Mouse (Mus musculus) midbrain, embryonic 10.5 days (tissue): ENCODE results near the gene Ss18l2. TPM values are rescaled to one million over a fixed set of nuclear protein-coding genes. Genes with fewer than 3 reads are reported as not detected.

ENCODE experiments used
- DNase-seq: peaks from one replicate; pipeline ENCODE4 v3.0.0-alpha.2; 2017; ENCODE audit warnings: low spot score
- H3K27ac ChIP-seq: fragments of 300-500 bp; sonication (generic); replicated peaks from 2 replicates; pipeline ENCODE4 v1.5.1; 2016; ENCODE audit warnings: mild to moderate bottlenecking
- H3K27me3 ChIP-seq: fragments of 300-500 bp; sonication (generic); 2 replicates; pipeline ENCODE4 v1.6.1; 2016; ENCODE audit warnings: low read depth, mild to moderate bottlenecking; ENCODE audit not compliant: poor library complexity, severe bottlenecking
- H3K36me3 ChIP-seq: fragments of 300-500 bp; sonication (generic); 2 replicates; pipeline ENCODE4 v1.6.1; 2016; ENCODE audit warnings: mild to moderate bottlenecking, moderate library complexity
- H3K4me1 ChIP-seq: fragments of 300-500 bp; sonication (generic); 2 replicates; pipeline ENCODE4 v1.6.1; 2016
- H3K4me3 ChIP-seq: fragments of 300-500 bp; sonication (generic); 2 replicates; pipeline ENCODE4 v1.5.1; 2016; ENCODE audit warnings: mild to moderate bottlenecking, moderate library complexity
- H3K9me3 ChIP-seq: fragments of 300-500 bp; sonication (generic); replicated peaks from 2 replicates; pipeline ENCODE4 v1.6.1; 2016; ENCODE audit warnings: mild to moderate bottlenecking
- WGBS: fragments of 180-500 bp; shearing (Covaris S2); methylation state at CpG from one replicate; pipeline ENCODE4 v1.1.7; 2016; 5-methylcytosine and 5-hydroxymethylcytosine counted together
- polyA plus RNA-seq: library from polyadenylated mRNA; unstranded; fragments of >200 nt; fragmentation: Nextera tagmentation; extraction: Ambion mirVana; gene quantifications from 2 replicates; pipeline ENCODE4 v1.2.1, GENCODE M21; 2016

Ss18l2 gene
- polyA plus RNA-seq, 1 experiment from 2014 or later: 91.8 TPM

GRCm38 (mm10) chr9:121752774-121753173 lies 42.6 kb downstream of the Ss18l2 start:
- H3K27ac ChIP-seq: no peak overlapping the region
- H3K4me3 ChIP-seq: no peak overlapping the region
- 98% methylated on average over 9 of the region's 9 CpGs for WGBS
- peaks cover 3% of the 10 kb centered on the region for H3K4me1 ChIP-seq
- DNase-seq: no peak
- H3K9me3 ChIP-seq: no peaks in the 10 kb centered on the region
- peaks cover 93% of the 10 kb centered on the region for H3K36me3 ChIP-seq
- H3K27me3 ChIP-seq: no peaks in the 10 kb centered on the region

DNA sequence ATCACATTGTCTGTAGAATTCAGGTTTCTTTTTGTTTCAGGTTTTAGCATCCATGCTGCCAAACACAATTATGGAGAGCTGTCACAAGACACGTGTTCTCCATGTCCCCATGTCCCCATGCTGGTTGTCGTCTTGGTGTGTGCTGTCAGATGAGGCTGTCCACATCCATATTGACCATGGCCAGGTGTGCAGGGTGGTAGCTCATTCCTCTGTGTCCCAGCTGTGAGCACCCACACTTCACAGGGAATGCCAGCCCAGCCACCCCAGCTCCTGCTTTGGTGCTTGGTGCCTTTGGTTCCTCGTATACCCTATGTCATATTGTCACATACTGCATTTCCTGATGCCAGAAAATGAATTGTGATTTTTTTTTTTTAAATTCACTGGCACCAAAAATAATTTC lies 44.5 kb downstream of the Ss18l2 start:
- DNase-seq: no peak
- WGBS: 91% methylated on average over 3 of the region's 3 CpGs
- no peaks in the 10 kb centered on the region for H3K27me3 ChIP-seq
- H3K27ac ChIP-seq: no peak overlapping the region
- H3K36me3 ChIP-seq: peaks cover 74% of the 10 kb centered on the region
- peaks cover 22% of the 10 kb centered on the region for H3K4me1 ChIP-seq
- no peak overlapping the region for H3K4me3 ChIP-seq
- H3K9me3 ChIP-seq: no peaks in the 10 kb centered on the region

GRCm38 (mm10) chr9:121756785-121757184 lies 46.7 kb downstream of the Ss18l2 start:
- Histone ChIP-seq H3K27ac (no peak overlapping the region), H3K36me3 (peaks cover 53% of the 10 kb centered on the region), H3K4me3 (no peak overlapping the region), H3K4me1 (peaks cover 39% of the 10 kb centered on the region), H3K27me3 (no peaks in the 10 kb centered on the region), H3K9me3 (no peaks in the 10 kb centered on the region)
- DNase-seq: no peak
- 91% methylated on average over 3 of the region's 3 CpGs for WGBS

DNA sequence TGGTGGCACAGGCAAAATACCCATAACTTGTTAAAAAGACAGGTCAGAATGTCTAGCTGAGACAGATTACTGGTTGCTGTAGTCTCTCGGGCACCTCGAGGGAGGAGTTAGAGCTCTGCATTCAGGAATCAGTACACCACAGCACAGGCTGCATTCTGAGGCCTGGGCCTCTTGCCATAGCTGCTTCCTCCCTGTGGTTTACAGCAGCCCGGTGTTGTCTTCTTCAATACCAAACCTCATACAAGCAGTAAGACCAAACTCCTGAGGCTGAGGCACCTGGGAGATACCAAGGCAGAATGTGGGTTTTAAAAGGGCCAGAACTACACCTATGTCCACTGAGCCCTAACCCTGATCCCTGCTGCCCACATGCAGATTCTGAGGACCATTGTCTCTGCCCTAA lies 47.3 kb downstream of the Ss18l2 start:
- WGBS: 82% methylated on average over 3 of the region's 3 CpGs
- peaks cover 45% of the 10 kb centered on the region for H3K4me1 ChIP-seq
- H3K27me3 ChIP-seq: no peaks in the 10 kb centered on the region
- peaks cover 53% of the 10 kb centered on the region for H3K36me3 ChIP-seq
- no peaks in the 10 kb centered on the region for H3K9me3 ChIP-seq
- no peak overlapping the region for H3K4me3 ChIP-seq
- no peak overlapping the region for H3K27ac ChIP-seq
- no peak for DNase-seq

GRCm38 (mm10) chr9:121757835-121758814 lies 48.0 kb downstream of the Ss18l2 start:
- Histone ChIP-seq H3K4me3 (peak overlapping the region; percentile 75), H3K27ac (no peak overlapping the region), H3K4me1 (peaks cover 48% of the 10 kb centered on the region), H3K36me3 (peaks cover 53% of the 10 kb centered on the region), H3K27me3 (no peaks in the 10 kb centered on the region), H3K9me3 (no peaks in the 10 kb centered on the region)
- WGBS: 56% methylated on average over 10 of the region's 10 CpGs
- DNase-seq: no peak

DNA sequence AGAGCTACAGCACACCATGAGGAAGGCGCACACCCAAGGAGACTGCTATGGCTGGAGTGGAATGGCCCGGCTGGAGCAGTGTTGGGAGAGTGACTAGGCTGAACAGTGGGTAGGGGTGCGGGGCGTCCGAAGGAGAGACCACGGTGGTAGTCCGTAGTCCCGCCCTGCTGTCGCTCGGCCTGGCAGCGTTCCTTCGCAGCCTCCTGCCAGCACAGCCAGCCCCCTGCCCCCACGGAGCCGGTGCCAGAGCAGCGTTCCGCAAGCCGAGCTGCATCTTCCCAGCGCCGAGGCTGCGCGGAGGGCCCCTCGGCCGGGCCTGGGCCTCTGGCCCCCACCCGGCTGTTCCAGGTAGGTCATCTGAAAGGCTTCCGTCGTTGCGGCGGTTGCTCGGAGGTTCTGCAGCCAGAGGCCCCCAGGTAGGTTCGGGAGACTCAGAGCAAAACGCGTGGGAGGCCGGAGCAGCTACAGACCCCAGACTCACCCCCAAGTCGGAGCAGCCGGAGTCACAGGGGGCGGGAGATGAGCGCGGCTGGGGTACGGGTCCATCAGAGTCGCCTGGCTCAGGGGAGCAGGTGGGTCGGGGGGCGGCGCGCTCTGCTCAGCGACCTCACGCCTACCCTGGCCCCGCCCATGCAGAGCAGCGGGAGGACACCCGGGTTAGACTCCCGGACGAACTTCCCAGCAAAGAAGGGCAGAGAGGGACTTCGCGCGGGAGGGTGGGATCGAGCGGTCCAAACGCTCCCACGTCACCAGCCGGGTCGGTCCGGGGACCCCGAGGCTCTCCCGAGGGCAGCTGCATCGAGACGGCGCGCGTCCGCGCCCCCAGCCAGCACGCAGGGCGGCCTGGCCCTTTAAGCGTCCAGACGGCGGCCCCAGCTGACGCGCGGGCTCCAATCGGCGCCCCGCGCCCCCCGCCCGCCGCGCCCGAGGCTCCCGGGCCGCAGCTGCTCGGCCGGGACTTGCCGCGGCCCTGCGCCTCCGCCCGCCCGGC lies 49.3 kb downstream of the Ss18l2 start, which contains the start of gene Zfp651:
Gene Zfp651, plus strand, starts transcription at position 240 of the 991 bp plus-strand sequence.
- peaks cover 53% of the 10 kb centered on the region for H3K36me3 ChIP-seq

GRCm38 (mm10) chr9:121760271-121761090 lies 50.4 kb downstream of the Ss18l2 start:
- H3K4me1 ChIP-seq: peaks cover 48% of the 10 kb centered on the region
- peak; percentile 86 for DNase-seq
- no peaks in the 10 kb centered on the region for H3K9me3 ChIP-seq
- peaks cover 53% of the 10 kb centered on the region for H3K36me3 ChIP-seq
- H3K27ac ChIP-seq: peak overlapping the region; percentile 97
- H3K4me3 ChIP-seq: peak overlapping the region; percentile 75
- WGBS: 1% methylated on average over 43 of the region's 43 CpGs
- H3K27me3 ChIP-seq: no peaks in the 10 kb centered on the region

More for the DNA sequence above, 49.3 kb downstream of the Ss18l2 start, which contains the start of gene Zfp651:
- under 1% methylated on average over 95 of the region's 97 CpGs for WGBS
- DNase-seq: peak; percentile 82
- Histone ChIP-seq H3K4me3 (peak within 1 kb of the TSS; percentile 75), H3K27ac (peak within 1 kb of the TSS; percentile 97), H3K9me3 (no peaks in the 10 kb centered on the region), H3K27me3 (no peaks in the 10 kb centered on the region), H3K4me1 (peaks cover 48% of the 10 kb centered on the region)

DNA sequence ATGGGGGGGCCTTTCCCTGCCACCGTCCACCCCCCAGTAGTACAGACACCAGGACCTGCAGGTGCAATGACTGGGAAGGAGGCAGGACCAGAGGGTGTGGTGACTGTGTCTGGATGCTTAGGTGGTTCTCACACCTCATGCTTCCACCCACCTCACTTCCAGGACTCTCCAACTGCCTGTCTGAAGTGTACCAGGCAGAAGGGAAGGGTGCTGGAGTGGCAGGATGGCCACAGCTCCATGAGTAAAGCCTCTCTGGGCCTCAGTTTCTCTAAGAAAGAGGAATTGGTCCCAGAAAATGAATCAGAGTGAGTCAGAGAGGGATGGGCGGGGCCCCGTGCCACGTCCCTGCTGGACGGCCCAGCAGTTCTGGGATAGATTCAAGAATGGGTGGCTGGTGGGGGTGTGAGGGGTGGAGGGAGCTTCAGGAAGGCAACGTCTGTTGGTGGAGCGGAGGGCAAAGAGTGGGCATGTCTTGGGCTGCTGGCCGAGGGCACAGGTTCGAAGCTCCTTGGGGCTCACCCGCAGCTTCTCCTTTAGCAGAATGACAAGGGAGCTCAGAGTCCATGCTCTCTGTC lies 51.0 kb downstream of the Ss18l2 start:
- WGBS: 70% methylated on average over 10 of the region's 10 CpGs
- H3K4me1 ChIP-seq: peaks cover 48% of the 10 kb centered on the region
- no peak for DNase-seq
- peaks cover 53% of the 10 kb centered on the region for H3K36me3 ChIP-seq
- H3K9me3 ChIP-seq: no peaks in the 10 kb centered on the region
- H3K27me3 ChIP-seq: no peaks in the 10 kb centered on the region
- H3K27ac ChIP-seq: peak overlapping the region; percentile 97
- H3K4me3 ChIP-seq: peak overlapping the region; percentile 75

- Histone ChIP-seq H3K36me3 (peaks cover 53% of the 10 kb centered on the region), H3K9me3 (no peaks in the 10 kb centered on the region), H3K4me3 (no peak overlapping the region), H3K4me1 (peaks cover 48% of the 10 kb centered on the region), H3K27ac (peak overlapping the region; percentile 97), H3K27me3 (no peaks in the 10 kb centered on the region)
- WGBS: 76% methylated on average over 8 of the region's 8 CpGs
- no peak for DNase-seq
These were observed 51.7 kb downstream of the Ss18l2 start for GRCm38 (mm10) chr9:121761787-121762186.

GRCm38 (mm10) chr9:121762248-121762647 lies 52.1 kb downstream of the Ss18l2 start:
- DNase-seq: no peak
- Histone ChIP-seq H3K36me3 (peaks cover 55% of the 10 kb centered on the region), H3K27ac (peak overlapping the region; percentile 97; the same call in 1 of the 2 replicates), H3K27me3 (no peaks in the 10 kb centered on the region), H3K4me3 (no peak overlapping the region), H3K9me3 (no peaks in the 10 kb centered on the region), H3K4me1 (peaks cover 48% of the 10 kb centered on the region)
- WGBS: 93% methylated on average over 10 of the region's 10 CpGs

DNA sequence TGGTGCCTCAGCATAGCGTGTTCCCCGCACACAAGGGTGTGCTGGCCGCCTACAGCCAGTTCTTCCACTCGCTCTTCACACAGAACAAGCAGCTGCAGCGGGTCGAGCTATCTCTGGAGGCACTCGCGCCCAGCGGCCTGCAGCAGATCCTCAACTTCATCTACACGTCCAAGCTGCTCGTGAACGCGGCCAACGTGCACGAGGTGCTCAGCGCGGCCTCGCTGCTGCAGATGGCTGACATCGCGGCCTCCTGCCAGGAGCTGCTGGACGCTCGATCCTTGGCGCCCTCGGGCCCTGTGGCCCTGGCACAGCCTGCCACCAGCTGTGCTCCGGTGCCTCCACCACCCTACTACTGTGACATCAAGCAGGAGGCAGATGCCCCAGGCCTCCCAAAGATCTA lies 52.6 kb downstream of the Ss18l2 start:
- DNase-seq: no peak
- no peaks in the 10 kb centered on the region for H3K27me3 ChIP-seq
- peaks cover 60% of the 10 kb centered on the region for H3K36me3 ChIP-seq
- no peak overlapping the region for H3K27ac ChIP-seq
- H3K9me3 ChIP-seq: no peaks in the 10 kb centered on the region
- H3K4me3 ChIP-seq: no peak overlapping the region
- peaks cover 45% of the 10 kb centered on the region for H3K4me1 ChIP-seq
- 91% methylated on average over 25 of the region's 25 CpGs for WGBS
